Mouse (Mus musculus) cortical plate, adult 2 months (tissue): ENCODE measurements around the gene Pdhx.

Experiments used
- CTCF ChIP-seq: fragments of 200-500 bp; IDR thresholded peaks from 2 replicates; pipeline ENCODE4 v1.5.1; 2011; ENCODE audit warnings: mild to moderate bottlenecking, control low read depth, low read length; ENCODE audit not compliant: insufficient read depth; ENCODE audit errors: extremely low read depth
- POLR2A ChIP-seq: fragments of 200-500 bp; IDR thresholded peaks from 2 replicates; pipeline ENCODE4 v1.6.1; 2011; ENCODE audit warnings: mild to moderate bottlenecking, low read length, control low read depth; ENCODE audit not compliant: insufficient read depth; ENCODE audit errors: extremely low read depth

GRCm38 (mm10) chr2:103051937-103052893 is 21.1 kb downstream of the Pdhx start:
- TF ChIP-seq POLR2A (no peak), CTCF (no peak)
